Mouse (Mus musculus): ENCODE data around the gene Clba1. TPM values are rescaled to one million over a fixed set of nuclear protein-coding genes. Genes with fewer than 3 reads are reported as not detected.

Gene Clba1
- polyA plus RNA-seq, 1 experiment from 2014 or later = 9.3 TPM

DNA sequence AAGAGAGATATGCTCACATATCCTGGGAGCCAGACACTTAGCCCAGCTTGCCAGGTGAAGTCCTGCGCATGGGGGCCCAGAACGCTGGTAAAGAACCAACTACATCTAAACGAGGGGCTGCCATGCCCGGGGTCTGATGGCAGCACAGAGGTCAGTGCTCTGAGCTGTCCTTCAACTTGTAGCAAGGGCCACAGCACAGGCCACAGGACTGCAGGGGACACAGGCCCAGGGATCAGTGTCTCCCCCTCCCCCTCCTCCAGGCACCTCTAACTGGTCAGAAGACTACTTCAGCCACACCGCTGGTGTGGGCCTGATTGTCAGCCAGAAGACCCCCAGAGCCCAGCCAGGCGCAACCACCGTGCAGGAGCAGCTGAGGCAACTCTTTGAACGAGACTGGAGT is 40.6 kb upstream of the Clba1 start:
- Histone ChIP-seq H3K4me1 (replicated peaks) (no peaks in the 10 kb centered on the region), H3K36me3 (no peaks in the 10 kb centered on the region), H3K9ac (replicated peaks) (no peak overlapping the region), H3K4me3 (replicated peaks) (no peak overlapping the region), H3K27me3 (no peaks in the 10 kb centered on the region; the same call in 1 of the 2 replicates), H3K9me3 (no peaks in the 10 kb centered on the region), H3K27ac (no peak overlapping the region), H3K4me2 (no peak overlapping the region)
- WGBS = 84% methylated on average over 8 of the region's 8 CpGs
- ATAC-seq (ENCODE audit: insufficient number of reproducible peaks, insufficient read depth, low FRiP score, low TSS enrichment, low read depth) = no peak

DNA sequence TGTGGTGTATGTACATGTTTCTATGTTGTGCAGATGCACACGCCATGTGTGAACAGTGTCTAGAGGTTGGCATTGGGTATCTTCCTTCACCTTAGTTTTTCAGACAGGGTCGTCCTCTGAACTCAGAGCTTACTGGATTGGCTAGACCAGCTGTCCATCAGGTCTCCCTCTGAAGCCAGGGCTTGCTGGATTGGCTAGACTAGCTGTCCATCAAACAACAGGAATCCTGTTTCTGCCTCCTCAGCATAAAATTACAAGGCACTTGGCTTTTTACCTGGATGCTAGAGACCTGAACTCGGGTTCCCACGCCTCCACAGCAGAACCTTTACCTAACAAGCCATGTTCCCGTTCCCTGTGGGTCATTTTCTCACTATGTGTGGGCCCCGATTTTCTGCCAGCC is 39.7 kb upstream of the Clba1 start:
- Histone ChIP-seq H3K27me3 (no peaks in the 10 kb centered on the region; the same call in 1 of the 2 replicates), H3K9ac (replicated peaks) (no peak overlapping the region), H3K36me3 (no peaks in the 10 kb centered on the region), H3K4me3 (replicated peaks) (no peak overlapping the region), H3K4me1 (replicated peaks) (no peaks in the 10 kb centered on the region), H3K4me2 (no peak overlapping the region), H3K9me3 (no peaks in the 10 kb centered on the region), H3K27ac (no peak overlapping the region)
- 85% methylated on average over 6 of the region's 6 CpGs for WGBS
- no peak for ATAC-seq (ENCODE audit: insufficient number of reproducible peaks, insufficient read depth, low FRiP score, low TSS enrichment, low read depth)

DNA sequence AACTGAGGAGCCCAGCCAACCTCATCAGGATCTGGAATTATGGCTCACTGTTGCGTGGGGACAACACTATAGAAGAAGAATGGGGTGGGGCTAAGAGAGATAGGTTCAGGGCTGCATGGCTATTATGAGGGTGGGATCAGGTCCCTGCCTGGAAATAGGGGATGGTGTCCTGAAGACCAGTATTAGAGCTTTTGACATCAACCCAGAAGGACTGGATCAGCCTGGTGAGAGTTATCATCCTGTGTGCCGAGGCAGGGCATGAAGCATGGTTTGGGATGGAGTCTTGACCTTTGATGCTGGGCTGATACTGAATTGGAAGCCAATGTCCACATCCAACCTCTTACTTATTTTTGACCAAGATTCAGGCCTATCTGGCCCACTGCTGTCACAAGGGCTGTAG is 39.0 kb upstream of the Clba1 start:
- no peak overlapping the region for H3K27ac ChIP-seq
- ATAC-seq (ENCODE audit: insufficient number of reproducible peaks, insufficient read depth, low FRiP score, low TSS enrichment, low read depth) = no peak
- H3K9me3 ChIP-seq = 0 out of 2 replicates have a peak, but pooled peaks cover 2% of the 10 kb centered on the region
- H3K9ac ChIP-seq (replicated peaks) = no peak overlapping the region
- H3K4me2 ChIP-seq = no peak overlapping the region
- H3K4me3 ChIP-seq (replicated peaks) = no peak overlapping the region
- H3K36me3 ChIP-seq = no peaks in the 10 kb centered on the region
- 92% methylated on average over 2 of the region's 2 CpGs for WGBS
- H3K27me3 ChIP-seq = no peaks in the 10 kb centered on the region; the same call in 1 of the 2 replicates
- no peaks in the 10 kb centered on the region for H3K4me1 ChIP-seq (replicated peaks)

DNA sequence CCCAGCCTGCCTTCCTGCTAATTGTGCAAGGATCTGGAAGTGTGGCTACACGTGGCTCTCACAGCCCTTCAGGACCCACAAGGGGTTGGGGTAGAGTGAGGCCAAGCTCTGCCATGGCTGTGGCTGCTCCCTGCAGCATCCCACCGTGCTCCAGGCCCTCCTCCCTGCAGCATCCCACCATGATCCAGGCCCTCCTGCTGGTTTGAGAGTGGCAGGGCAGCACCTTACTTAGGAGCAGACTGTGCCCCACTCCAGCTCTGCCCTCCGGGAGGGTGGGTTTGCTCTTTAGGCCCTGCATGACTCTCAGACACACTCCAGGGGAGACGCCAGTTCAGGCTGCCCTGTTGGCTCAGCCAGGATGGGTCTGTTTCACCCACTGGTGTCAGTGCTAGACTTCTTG is 38.3 kb upstream of the Clba1 start:
- WGBS = 77% methylated on average over 4 of the region's 4 CpGs

DNA sequence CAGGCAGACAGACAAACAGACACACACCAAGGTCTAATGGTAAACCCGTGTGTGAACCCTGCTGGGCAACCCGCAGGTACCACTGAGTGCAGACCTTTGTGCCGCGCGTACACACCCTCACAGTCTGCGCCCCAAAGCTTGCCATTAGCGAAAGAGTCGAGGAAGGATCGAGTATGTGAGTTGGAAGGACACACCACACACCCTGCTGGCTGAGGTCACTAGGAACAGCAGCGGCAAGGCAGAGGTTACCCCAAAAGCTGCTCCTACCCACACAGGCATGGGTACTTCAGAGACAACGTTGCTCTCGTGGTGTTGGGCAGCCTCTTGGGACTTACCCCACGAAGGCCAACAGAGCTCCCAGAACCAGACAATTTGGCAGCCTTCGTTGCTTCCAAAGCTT is 36.4 kb upstream of the Clba1 start:
- H3K9ac ChIP-seq (replicated peaks) = no peak overlapping the region
- no peaks in the 10 kb centered on the region for H3K36me3 ChIP-seq
- no peaks in the 10 kb centered on the region for H3K4me1 ChIP-seq (replicated peaks)
- no peak overlapping the region for H3K27ac ChIP-seq
- WGBS = 89% methylated on average over 14 of the region's 14 CpGs
- H3K4me3 ChIP-seq (replicated peaks) = no peak overlapping the region
- H3K27me3 ChIP-seq = no peaks in the 10 kb centered on the region; the same call in 1 of the 2 replicates
- peaks cover 12% of the 10 kb centered on the region; the same call in 1 of the 2 replicates for H3K9me3 ChIP-seq
- ATAC-seq (ENCODE audit: insufficient number of reproducible peaks, insufficient read depth, low FRiP score, low TSS enrichment, low read depth) = no peak
- no peak overlapping the region for H3K4me2 ChIP-seq

More for the DNA sequence above, 38.3 kb upstream of the Clba1 start:
- Histone ChIP-seq H3K4me1 (replicated peaks) (no peaks in the 10 kb centered on the region), H3K9me3 (peaks cover 8% of the 10 kb centered on the region; the same call in 1 of the 2 replicates), H3K4me3 (replicated peaks) (no peak overlapping the region), H3K9ac (replicated peaks) (no peak overlapping the region), H3K36me3 (no peaks in the 10 kb centered on the region), H3K27me3 (no peaks in the 10 kb centered on the region; the same call in 1 of the 2 replicates), H3K4me2 (no peak overlapping the region), H3K27ac (no peak overlapping the region)
- no peak for ATAC-seq (ENCODE audit: insufficient number of reproducible peaks, insufficient read depth, low FRiP score, low TSS enrichment, low read depth)

DNA sequence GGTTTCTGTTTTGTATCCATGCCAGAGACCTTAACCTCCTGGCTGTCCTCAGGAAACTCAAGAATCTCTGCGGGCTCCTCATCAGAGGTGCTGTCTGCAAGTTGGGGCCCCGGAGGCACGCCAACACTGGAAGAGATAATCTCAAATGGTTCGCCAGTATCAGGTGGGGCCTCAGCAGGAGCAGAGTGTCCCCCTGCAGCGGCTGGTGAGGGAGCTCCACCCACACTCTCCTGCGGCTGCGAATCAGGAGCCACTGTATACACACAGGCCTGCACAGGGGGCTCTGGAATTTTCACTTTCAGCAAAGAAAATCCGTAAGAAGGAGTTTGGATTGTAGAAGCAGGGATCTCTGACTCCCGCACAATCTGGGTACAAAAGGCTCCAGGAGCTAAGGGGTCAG is 35.4 kb upstream of the Clba1 start:
- Histone ChIP-seq H3K4me1 (replicated peaks) (no peaks in the 10 kb centered on the region), H3K27ac (no peak overlapping the region), H3K9ac (replicated peaks) (no peak overlapping the region), H3K4me2 (no peak overlapping the region), H3K9me3 (peaks cover 12% of the 10 kb centered on the region; the same call in 1 of the 2 replicates), H3K4me3 (replicated peaks) (no peak overlapping the region), H3K36me3 (no peaks in the 10 kb centered on the region), H3K27me3 (no peaks in the 10 kb centered on the region; the same call in 1 of the 2 replicates)
- no peak for ATAC-seq (ENCODE audit: insufficient number of reproducible peaks, insufficient read depth, low FRiP score, low TSS enrichment, low read depth)
- 48% methylated on average over 9 of the region's 9 CpGs for WGBS

DNA sequence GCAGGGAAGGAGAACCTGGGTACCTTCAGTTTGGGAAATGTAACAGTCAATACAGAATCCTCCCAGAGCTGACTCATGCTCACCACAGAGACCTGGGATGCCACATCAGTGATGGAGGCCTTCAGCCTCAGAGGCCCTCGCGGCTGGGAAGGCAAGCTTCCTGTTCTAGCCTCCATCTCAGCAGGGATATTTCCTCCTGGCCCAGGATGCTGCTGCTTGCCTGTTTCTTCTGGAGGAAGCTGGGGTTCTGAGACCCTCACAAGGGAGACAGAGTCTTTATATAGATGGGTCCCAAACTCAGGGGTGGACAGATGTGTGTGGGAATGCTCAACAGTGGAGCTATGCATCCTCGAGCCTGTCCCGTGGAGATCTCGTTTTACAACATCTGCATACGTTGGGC is 34.7 kb upstream of the Clba1 start:
- Histone ChIP-seq H3K4me3 (replicated peaks) (no peak overlapping the region), H3K27me3 (no peaks in the 10 kb centered on the region; the same call in 1 of the 2 replicates), H3K4me2 (no peak overlapping the region), H3K9ac (replicated peaks) (no peak overlapping the region), H3K27ac (no peak overlapping the region), H3K9me3 (peaks cover 12% of the 10 kb centered on the region; the same call in 1 of the 2 replicates), H3K4me1 (replicated peaks) (no peaks in the 10 kb centered on the region), H3K36me3 (no peaks in the 10 kb centered on the region)
- no peak for ATAC-seq (ENCODE audit: insufficient number of reproducible peaks, insufficient read depth, low FRiP score, low TSS enrichment, low read depth)
- WGBS = 74% methylated on average over 6 of the region's 6 CpGs

DNA sequence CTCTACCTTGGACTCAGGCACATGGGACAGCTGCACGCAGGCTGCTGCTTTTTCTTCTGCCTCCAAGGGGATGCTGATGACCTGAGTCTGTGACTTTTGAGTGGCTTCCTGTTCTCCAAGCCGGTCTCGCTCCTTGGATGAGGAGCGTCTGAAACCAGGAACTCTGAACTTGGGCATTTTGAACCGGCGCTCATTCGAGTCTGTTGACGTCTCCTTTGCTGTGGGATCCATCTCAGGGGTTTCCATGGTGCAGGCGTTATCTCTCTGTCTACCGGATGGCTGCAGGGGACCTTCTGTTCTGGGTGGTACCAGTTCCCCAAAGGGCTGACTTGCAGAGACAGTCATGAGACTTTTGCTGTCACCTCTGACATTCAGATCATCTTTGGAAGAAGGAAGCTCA is 34.3 kb upstream of the Clba1 start:
- no peak overlapping the region for H3K27ac ChIP-seq
- no peaks in the 10 kb centered on the region for H3K36me3 ChIP-seq
- H3K9ac ChIP-seq (replicated peaks) = no peak overlapping the region
- no peak for ATAC-seq (ENCODE audit: insufficient number of reproducible peaks, insufficient read depth, low FRiP score, low TSS enrichment, low read depth)
- no peak overlapping the region for H3K4me3 ChIP-seq (replicated peaks)
- peaks cover 12% of the 10 kb centered on the region; the same call in 1 of the 2 replicates for H3K9me3 ChIP-seq
- no peaks in the 10 kb centered on the region for H3K4me1 ChIP-seq (replicated peaks)
- 97% methylated on average over 10 of the region's 10 CpGs for WGBS
- no peak overlapping the region for H3K4me2 ChIP-seq
- no peaks in the 10 kb centered on the region; the same call in 1 of the 2 replicates for H3K27me3 ChIP-seq

DNA sequence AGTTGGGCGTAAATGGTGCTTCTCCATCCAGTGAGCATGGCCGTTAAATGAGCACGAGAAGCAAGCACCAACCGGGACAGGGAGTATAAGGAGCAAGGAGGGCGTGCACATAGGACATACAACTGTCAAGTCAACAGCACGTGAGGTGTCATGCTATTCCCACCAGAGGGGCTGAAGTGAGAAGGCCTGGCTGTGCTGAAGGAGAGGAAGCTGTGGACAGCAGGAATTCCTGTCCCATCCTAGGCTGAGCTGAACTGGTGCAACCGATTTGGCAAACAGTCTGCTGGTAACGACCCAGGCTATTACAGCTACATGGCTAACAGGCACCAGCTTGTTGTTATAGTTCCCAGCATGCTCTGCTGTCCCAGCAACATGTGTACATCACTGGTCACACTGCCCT is 17.7 kb upstream of the Clba1 start:
- Histone ChIP-seq H3K27ac (no peak overlapping the region), H3K36me3 (no peaks in the 10 kb centered on the region), H3K4me2 (no peak overlapping the region), H3K9ac (replicated peaks) (no peak overlapping the region), H3K27me3 (peaks cover 5% of the 10 kb centered on the region), H3K9me3 (no peaks in the 10 kb centered on the region), H3K4me3 (replicated peaks) (no peak overlapping the region), H3K4me1 (replicated peaks) (peaks cover 23% of the 10 kb centered on the region)
- 65% methylated on average over 8 of the region's 8 CpGs for WGBS
- ATAC-seq (ENCODE audit: insufficient number of reproducible peaks, insufficient read depth, low FRiP score, low TSS enrichment, low read depth) = no peak

DNA sequence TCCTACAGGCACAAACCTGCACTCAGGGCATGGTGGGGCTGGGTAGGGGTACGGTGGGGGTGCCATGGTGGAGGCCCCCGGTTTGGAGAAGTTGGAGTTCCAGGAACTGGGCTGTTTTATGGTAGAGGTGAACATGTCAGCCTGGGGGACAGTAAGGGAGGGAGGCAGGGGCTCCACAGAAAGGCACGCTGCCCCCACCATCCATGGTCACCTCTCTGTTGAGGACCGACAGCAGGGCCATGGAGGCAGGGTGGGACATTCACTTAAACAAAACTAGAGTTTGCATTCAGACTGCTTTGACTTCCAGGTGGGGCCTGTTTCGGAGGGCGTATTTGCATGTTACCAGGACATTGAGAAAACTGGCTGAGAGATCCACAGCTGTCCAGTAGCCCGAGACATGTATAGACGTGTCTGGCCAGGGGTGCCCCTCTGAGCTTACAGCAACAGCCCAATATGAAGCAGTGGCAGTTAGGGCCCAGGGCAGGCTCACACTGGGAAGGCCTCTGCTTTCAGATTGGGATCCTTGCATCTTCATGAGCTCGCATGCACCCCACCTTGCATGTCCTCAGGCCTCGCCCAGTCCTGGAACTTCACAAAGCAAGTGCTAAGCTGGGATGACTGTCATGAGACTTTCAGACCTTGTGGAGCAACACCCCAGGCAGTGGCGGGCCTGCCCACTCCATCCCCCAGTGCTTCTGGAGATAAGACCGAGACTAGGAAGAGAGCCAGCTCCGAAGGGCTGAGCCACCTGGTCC is 15.0 kb upstream of the Clba1 start:
- Histone ChIP-seq H3K9me3 (no peaks in the 10 kb centered on the region), H3K27me3 (peaks cover 26% of the 10 kb centered on the region), H3K9ac (replicated peaks) (no peak overlapping the region), H3K4me2 (no peak overlapping the region), H3K4me3 (replicated peaks) (no peak overlapping the region), H3K27ac (no peak overlapping the region), H3K4me1 (replicated peaks) (peaks cover 38% of the 10 kb centered on the region), H3K36me3 (no peaks in the 10 kb centered on the region)
- no peak for ATAC-seq (ENCODE audit: insufficient number of reproducible peaks, insufficient read depth, low FRiP score, low TSS enrichment, low read depth)
- 72% methylated on average over 13 of the region's 13 CpGs for WGBS

DNA sequence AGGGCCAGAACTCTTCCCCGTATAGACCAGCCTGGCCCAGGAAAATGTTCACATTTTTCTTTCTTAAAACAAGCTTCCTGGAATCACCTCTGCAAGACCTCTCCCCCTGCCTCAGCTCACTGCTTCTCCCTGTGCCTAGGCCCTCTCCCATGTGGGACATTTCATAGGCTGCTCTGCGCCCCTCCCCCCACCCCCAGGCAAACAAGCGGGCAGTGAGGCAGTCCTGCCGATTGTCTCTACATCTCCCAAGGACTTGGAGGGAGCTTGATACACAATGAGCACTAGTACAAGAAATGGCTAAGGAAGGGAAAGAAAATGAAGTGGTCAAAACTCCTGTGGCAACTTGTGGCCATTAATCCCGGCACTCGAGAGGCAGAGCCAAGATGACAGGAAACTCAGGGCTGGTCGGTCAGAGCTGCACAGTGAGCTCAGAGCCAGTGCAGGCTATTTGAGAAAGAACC is 14.4 kb upstream of the Clba1 start:
- Histone ChIP-seq H3K36me3 (no peaks in the 10 kb centered on the region), H3K4me3 (replicated peaks) (no peak overlapping the region), H3K4me2 (no peak overlapping the region), H3K27me3 (peaks cover 32% of the 10 kb centered on the region), H3K4me1 (replicated peaks) (peaks cover 38% of the 10 kb centered on the region), H3K27ac (no peak overlapping the region), H3K9me3 (no peaks in the 10 kb centered on the region), H3K9ac (replicated peaks) (no peak overlapping the region)
- no peak for ATAC-seq (ENCODE audit: insufficient number of reproducible peaks, insufficient read depth, low FRiP score, low TSS enrichment, low read depth)
- WGBS = 28% methylated on average over 7 of the region's 7 CpGs

DNA sequence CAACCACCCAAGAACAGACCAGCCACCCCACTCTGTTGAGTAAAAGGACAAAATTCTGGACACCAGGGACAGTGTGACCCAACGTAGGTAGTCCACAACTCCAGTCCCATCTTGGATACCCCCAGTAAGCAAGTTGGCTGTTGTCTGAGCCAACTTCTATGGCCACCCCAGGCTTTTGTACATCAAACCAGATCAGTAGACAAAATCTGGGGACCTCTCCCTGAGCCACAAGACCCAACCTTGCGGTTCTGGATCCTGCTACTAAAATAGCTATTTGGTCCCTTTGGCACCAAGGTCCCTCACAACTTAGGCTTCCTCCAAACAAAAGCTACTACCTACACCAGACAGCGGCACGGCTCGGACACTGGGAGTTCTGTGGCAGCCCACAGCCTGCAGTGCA is 13.7 kb upstream of the Clba1 start:
- H3K4me3 ChIP-seq (replicated peaks) = no peak overlapping the region
- peaks cover 37% of the 10 kb centered on the region for H3K27me3 ChIP-seq
- ATAC-seq (ENCODE audit: insufficient number of reproducible peaks, insufficient read depth, low FRiP score, low TSS enrichment, low read depth) = no peak
- no peak overlapping the region for H3K4me2 ChIP-seq
- H3K9ac ChIP-seq (replicated peaks) = no peak overlapping the region
- no peak overlapping the region for H3K27ac ChIP-seq
- H3K4me1 ChIP-seq (replicated peaks) = peaks cover 38% of the 10 kb centered on the region
- WGBS = 81% methylated on average over 5 of the region's 5 CpGs
- H3K36me3 ChIP-seq = no peaks in the 10 kb centered on the region
- H3K9me3 ChIP-seq = no peaks in the 10 kb centered on the region

Measured in limb, embryonic 12.5 days (tissue).